Mouse (Mus musculus): ENCODE measurements around the gene Scd2. TPM values are rescaled to one million over a fixed set of nuclear protein-coding genes. Genes with fewer than 3 reads are reported as not detected.

Scd2 gene
- polyA plus RNA-seq, 1 experiment from 2014 or later: 254 TPM

Small RNA genes within 50 kb of the gene (microRNA-seq; reads per million reads assigned to microRNA genes)
- gene Mir5114: not detected

Other genes starting within 250 kb of the Scd2 start
- gene Erlin1, start 223.9 kb upstream of the Scd2 start, polyA plus RNA-seq (2015; fragmentation: Nextera tagmentation; extraction: Ambion mirVana): 19.5 and 20.1 TPM in 2 replicates
- 70.1 and 70.2 TPM in 2 replicates for gene Chuk, start 186.2 kb upstream of the Scd2 start, polyA plus RNA-seq (2015; fragmentation: Nextera tagmentation; extraction: Ambion mirVana)
- gene Cwf19l1, start 157.8 kb upstream of the Scd2 start, polyA plus RNA-seq (2015; fragmentation: Nextera tagmentation; extraction: Ambion mirVana): 36.6 and 40.0 TPM in 2 replicates
- 156 and 157 TPM in 2 replicates for gene Bloc1s2, start 147.2 kb upstream of the Scd2 start, polyA plus RNA-seq (2015; fragmentation: Nextera tagmentation; extraction: Ambion mirVana)
- gene Pkd2l1, start 101.2 kb upstream of the Scd2 start, polyA plus RNA-seq (2015; fragmentation: Nextera tagmentation; extraction: Ambion mirVana): 0.20 and 0.27 TPM in 2 replicates
- 2.0 and 3.4 TPM in 2 replicates for gene Scd3, start 90.4 kb upstream of the Scd2 start, polyA plus RNA-seq (2015; fragmentation: Nextera tagmentation; extraction: Ambion mirVana)
- 0.08 TPM in 2 replicates for gene Scd4, start 39.4 kb downstream of the Scd2 start, polyA plus RNA-seq (2015; fragmentation: Nextera tagmentation; extraction: Ambion mirVana)
- 3.5 and 5.0 TPM in 2 replicates for gene Scd1, start 114.2 kb downstream of the Scd2 start, polyA plus RNA-seq (2015; fragmentation: Nextera tagmentation; extraction: Ambion mirVana)
- gene Wnt8b, start 199.8 kb downstream of the Scd2 start, polyA plus RNA-seq (2015; fragmentation: Nextera tagmentation; extraction: Ambion mirVana): 8.0 and 11.8 TPM in 2 replicates